Mouse (Mus musculus): ENCODE results near the gene Dab2.

GRCm38 (mm10) chr15:6400115-6400514 is 100.5 kb downstream of the Dab2 start:
- TF ChIP-seq CTCF (IDR thresholded peaks at IDR 0.05; ENCODE audit: borderline replicate concordance, extremely low read depth, insufficient read depth, insufficient read length) (no peak), POLR2A (IDR thresholded peaks at IDR 0.05; ENCODE audit: borderline replicate concordance, extremely low read depth, insufficient read depth, insufficient read length, poor library complexity, severe bottlenecking) (no peak)

Data from brain, embryonic 14.5 days (tissue).